Mouse (Mus musculus) embryonic facial prominence, embryonic 10.5 days (tissue): ENCODE data around the gene Magt1. TPM values are rescaled to one million over a fixed set of nuclear protein-coding genes. Genes with fewer than 3 reads are reported as not detected.
"Not testable (repeated sequence)": the region's sequence is repeated elsewhere in the genome, so short reads cannot be mapped to it uniquely, and the experiment has no call there.

ENCODE experiments used
- DNase-seq: peaks from one replicate; pipeline ENCODE4 v3.0.0-alpha.2; 2017; ENCODE audit warnings: low spot score
- H3K27ac ChIP-seq: fragments of 300-500 bp; sonication (generic); replicated peaks from 2 replicates; pipeline ENCODE4 v1.5.1; 2016; ENCODE audit warnings: mild to moderate bottlenecking
- H3K27me3 ChIP-seq: fragments of 300-500 bp; sonication (generic); replicated peaks from 2 replicates; pipeline ENCODE4 v1.6.1; 2016; ENCODE audit warnings: low read depth, mild to moderate bottlenecking; ENCODE audit not compliant: poor library complexity, severe bottlenecking
- H3K36me3 ChIP-seq: fragments of 300-500 bp; sonication (generic); replicated peaks from 2 replicates; pipeline ENCODE4 v1.6.1; 2016; ENCODE audit warnings: mild to moderate bottlenecking, moderate library complexity
- H3K4me1 ChIP-seq: fragments of 300-500 bp; sonication (generic); 2 replicates; pipeline ENCODE4 v1.6.1; 2016
- H3K4me3 ChIP-seq: fragments of 300-500 bp; sonication (generic); 2 replicates; pipeline ENCODE4 v1.5.1; 2016; ENCODE audit warnings: mild to moderate bottlenecking, moderate library complexity
- H3K9me3 ChIP-seq: fragments of 300-500 bp; sonication (generic); 2 replicates; pipeline ENCODE4 v1.6.1; 2016; ENCODE audit warnings: mild to moderate bottlenecking
- WGBS: fragments of 180-500 bp; shearing (Covaris S2); methylation state at CpG from one replicate; pipeline ENCODE4 v1.1.7; 2016; 5-methylcytosine and 5-hydroxymethylcytosine counted together
- polyA plus RNA-seq: library from polyadenylated mRNA; unstranded; fragments of >200 nt; fragmentation: Nextera tagmentation; extraction: Ambion mirVana; gene quantifications from 2 replicates; pipeline ENCODE4 v1.2.1, GENCODE M21; 2016

Gene Magt1
- polyA plus RNA-seq, 1 experiment from 2014 or later, result 49.8 TPM

DNA sequence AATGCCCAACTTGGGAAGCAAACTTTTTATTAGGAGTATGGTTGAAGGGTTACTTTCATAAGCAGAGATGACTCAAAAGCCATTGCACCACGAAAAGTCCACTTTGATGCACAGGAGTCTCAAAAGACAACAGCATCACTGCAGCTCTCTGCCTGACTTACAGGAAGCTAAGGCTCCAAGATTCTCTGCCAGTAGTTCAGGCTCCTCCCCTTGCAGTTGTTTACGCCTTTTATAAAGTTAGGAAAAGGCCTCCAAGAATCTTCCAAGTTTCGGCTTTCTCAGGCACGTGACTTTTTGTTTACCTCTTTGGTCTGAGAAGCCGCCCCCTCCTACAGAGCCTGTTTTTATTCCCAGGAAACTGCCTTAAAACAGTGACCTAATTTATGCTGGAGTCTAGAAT lies 77.4 kb downstream of the Magt1 start:
- Histone ChIP-seq H3K4me3 (no peak overlapping the region), H3K4me1 (no peaks in the 10 kb centered on the region), H3K27me3 (no peaks in the 10 kb centered on the region), H3K27ac (no peak overlapping the region), H3K9me3 (no peaks in the 10 kb centered on the region), H3K36me3 (no peaks in the 10 kb centered on the region)
- 52% methylated on average over 5 of the region's 5 CpGs for WGBS
- no peak for DNase-seq

DNA sequence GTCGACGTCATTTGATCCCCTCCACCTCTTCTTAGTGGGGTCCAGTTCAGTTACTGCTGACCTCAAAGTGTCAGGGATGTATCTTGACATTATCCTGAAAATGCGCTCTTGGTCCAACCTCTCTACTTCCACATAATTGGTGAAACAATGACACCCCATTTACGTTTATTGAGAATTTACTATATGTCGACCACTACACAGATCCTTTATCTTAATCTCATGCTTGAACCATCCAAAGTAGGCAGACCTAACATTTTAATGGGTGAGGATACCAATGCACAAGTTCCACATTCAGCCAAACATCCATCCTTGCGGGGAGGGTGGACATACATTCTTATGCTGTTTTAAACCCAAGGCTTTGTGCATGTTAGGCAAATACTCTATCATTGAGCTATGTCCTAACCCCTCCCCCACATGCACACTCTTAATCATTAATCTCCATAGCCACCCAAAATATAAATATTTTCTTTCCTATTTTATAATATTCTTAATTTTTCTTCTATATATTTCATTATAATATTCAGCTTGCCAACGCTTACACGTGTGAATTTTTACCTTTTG lies 82.1 kb downstream of the Magt1 start:
- 37% methylated on average over 8 of the region's 8 CpGs for WGBS
- 0 out of 2 replicates have a peak, but pooled peaks cover 4% of the 10 kb centered on the region for H3K4me1 ChIP-seq
- H3K9me3 ChIP-seq, result no peaks in the 10 kb centered on the region
- no peaks in the 10 kb centered on the region; the same call in none of the 2 replicates for H3K27me3 ChIP-seq
- peak overlapping the region; percentile 72 for H3K4me3 ChIP-seq
- H3K27ac ChIP-seq, result peak overlapping the region; percentile 97
- peaks cover 20% of the 10 kb centered on the region for H3K36me3 ChIP-seq
- DNase-seq, result no peak

DNA sequence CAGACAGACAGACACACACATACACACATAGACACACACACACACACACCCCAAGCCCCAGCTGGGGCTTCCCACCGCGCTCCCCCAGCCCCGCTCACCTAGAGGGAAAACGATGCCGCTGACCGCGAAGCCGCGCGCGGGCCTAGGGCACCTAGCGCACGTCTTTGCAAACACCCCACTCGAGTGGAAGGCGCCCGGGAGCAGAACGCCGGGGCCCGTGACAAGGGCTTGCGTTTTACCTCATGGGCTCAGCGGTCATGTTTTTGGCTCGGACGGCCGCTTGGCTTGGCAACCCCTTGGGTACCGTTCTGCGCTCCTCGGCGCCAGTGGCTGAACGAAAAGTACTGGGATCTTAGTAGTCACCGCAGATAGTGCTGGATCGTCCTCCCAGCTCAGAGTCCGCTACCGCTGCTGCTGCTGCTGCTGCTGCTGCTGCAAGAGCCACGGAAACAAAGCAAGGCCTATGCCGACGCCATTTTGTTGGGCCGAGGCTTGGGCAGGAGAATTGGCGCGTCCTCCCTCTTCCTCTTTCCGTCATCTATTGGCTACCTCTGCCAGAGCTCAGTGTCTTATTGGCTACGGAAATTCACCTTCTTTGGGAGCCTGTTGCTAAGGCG lies 82.7 kb downstream of the Magt1 start, which contains the start of gene Atrx:
Gene Atrx (minus strand): TSS at position 543 of the 617 bp plus-strand sequence.
- Histone ChIP-seq H3K27ac (peak within 1 kb of the TSS; percentile 97), H3K4me1 (0 out of 2 replicates have a peak, but pooled peaks cover 4% of the 10 kb centered on the region), H3K36me3 (peaks cover 26% of the 10 kb centered on the region), H3K9me3 (0 out of 2 replicates have a peak, but pooled peaks cover 2% of the 10 kb centered on the region), H3K4me3 (peak within 1 kb of the TSS; percentile 72), H3K27me3 (no peaks in the 10 kb centered on the region; the same call in none of the 2 replicates)
- peak; percentile 81 for DNase-seq
- 24% methylated on average over 42 of the region's 42 CpGs for WGBS

DNA sequence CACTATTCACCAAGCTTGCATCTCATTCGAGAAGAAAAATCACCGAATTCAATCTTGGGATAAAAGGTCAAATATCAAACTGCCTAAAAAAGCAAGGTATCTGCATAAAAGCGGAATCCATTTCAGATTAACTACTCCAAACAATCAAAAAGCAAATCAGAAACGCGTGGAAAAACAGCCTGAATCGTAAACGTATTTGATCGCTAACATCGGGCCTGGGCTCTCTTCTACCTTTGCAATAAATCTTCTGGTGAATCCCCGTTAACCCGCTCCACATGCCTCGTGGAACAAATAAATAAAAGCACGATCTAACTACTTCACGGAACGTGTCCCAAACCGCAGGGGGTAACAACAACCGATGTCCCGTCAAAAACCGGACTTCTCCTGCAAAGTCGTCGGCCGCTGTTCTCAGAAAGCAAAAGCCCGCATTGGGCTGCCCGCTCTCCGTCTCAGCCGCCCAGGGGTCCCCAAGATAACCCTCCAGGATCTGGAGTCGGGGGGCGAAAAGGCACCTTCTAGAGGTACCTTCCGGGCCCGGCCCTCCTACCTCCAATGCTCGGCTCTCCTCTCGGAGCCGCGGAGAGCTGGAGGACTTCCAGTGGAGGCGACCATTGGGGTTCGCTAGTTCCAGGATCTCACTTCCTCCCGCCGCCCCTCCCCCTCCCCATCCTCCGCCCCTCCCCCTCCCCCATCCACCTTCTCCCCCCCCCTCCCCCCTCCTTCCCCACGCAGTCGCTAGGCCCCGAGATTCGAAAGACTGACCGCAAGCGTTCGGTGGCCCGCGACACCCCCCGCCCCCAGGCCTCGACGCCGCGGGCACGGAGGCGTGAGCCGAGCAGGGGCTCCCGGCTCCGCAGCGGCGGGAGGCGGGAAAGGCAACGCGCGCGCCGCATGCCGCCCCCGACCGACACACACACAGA lies 83.5 kb downstream of the Magt1 start:
- 15% methylated on average over 53 of the region's 69 CpGs for WGBS
- H3K4me3 ChIP-seq, result peak overlapping the region; percentile 72

DNA sequence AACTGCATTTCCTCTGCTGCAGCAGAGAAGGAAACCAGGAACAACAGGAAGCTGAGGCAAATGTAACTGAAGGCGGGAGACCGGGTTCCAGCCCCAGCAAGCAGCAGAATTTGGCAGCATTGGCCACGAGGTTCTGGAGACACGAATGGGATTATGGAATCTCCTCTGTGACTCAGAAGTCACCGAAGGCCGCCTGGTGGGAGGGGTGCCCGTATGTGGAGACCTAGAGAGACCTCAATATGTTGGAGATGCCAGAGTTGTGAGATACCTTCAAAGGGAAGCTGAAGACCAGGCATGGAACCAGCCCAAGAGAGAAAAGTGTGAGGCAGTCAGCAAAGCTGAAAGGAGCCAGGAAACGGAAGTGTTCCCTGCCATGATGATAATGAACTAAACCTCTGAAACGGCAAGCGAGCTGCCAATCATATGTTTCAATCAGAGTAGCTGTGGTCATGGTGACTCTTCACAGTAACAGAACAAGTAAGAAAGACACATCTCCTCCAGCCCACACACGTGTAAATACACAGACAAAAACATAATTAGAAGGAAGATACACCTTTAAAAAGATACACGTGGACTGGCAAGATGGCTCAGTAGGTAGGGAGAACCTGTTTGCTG lies 85.5 kb downstream of the Magt1 start:
- peaks cover 7% of the 10 kb centered on the region; the same call in 1 of the 2 replicates for H3K9me3 ChIP-seq
- peak overlapping the region; percentile 25; the same call in 1 of the 2 replicates for H3K4me3 ChIP-seq
- H3K27ac ChIP-seq, result no peak overlapping the region
- DNase-seq, result no peak
- 80% methylated on average over 12 of the region's 12 CpGs for WGBS
- H3K4me1 ChIP-seq, result 0 out of 2 replicates have a peak, but pooled peaks cover 4% of the 10 kb centered on the region
- H3K36me3 ChIP-seq, result peaks cover 35% of the 10 kb centered on the region
- H3K27me3 ChIP-seq, result no peaks in the 10 kb centered on the region; the same call in none of the 2 replicates

More for the DNA sequence above, 83.5 kb downstream of the Magt1 start:
- H3K4me1 ChIP-seq, result 0 out of 2 replicates have a peak, but pooled peaks cover 4% of the 10 kb centered on the region
- H3K36me3 ChIP-seq, result peaks cover 33% of the 10 kb centered on the region
- H3K9me3 ChIP-seq, result peaks cover 7% of the 10 kb centered on the region; the same call in 1 of the 2 replicates
- peak; percentile 68 for DNase-seq
- H3K27ac ChIP-seq, result peak overlapping the region; percentile 97
- H3K27me3 ChIP-seq, result no peaks in the 10 kb centered on the region; the same call in none of the 2 replicates

DNA sequence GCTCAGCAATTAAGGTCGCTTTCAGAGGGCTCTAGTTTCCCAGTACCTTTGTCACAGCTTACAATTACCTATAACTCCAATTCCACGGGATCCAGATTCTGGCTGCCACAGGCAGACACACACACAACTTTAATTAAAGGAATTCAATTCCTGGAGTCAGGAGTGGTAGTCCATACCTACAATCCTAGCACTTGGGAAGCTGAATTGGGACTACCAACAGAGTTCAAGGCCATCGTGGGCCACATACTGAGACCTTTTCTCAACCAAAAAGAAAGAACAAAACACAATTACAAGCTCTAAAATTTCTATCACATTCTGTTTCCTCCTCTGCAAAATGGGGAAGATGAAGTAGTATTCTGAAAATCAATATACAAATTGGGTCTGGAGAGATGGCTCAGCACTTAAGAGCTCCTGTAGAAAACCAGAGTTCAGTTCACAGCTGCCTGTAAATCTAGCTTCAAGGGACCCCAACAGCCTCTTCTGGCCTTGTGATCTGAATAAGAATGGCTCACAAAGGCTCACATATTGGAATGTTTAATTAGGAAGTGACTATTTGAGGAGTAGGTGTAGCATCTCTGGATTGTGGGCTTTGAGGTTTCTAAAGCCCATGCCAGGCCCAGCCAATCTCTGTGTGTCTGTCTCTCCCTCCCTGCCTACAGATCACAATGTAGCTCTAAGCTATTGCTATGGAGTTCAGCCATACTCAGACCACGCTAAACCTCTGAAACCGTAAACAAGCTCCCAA lies 87.2 kb downstream of the Magt1 start:
- H3K27ac ChIP-seq, result no peak overlapping the region
- 79% methylated on average over 5 of the region's 5 CpGs for WGBS
- DNase-seq, result no peak
- H3K27me3 ChIP-seq, result no peaks in the 10 kb centered on the region; the same call in none of the 2 replicates
- no peak overlapping the region for H3K4me3 ChIP-seq
- H3K4me1 ChIP-seq, result 0 out of 2 replicates have a peak, but pooled peaks cover 4% of the 10 kb centered on the region
- H3K9me3 ChIP-seq, result peaks cover 7% of the 10 kb centered on the region; the same call in 1 of the 2 replicates
- peaks cover 36% of the 10 kb centered on the region for H3K36me3 ChIP-seq

DNA sequence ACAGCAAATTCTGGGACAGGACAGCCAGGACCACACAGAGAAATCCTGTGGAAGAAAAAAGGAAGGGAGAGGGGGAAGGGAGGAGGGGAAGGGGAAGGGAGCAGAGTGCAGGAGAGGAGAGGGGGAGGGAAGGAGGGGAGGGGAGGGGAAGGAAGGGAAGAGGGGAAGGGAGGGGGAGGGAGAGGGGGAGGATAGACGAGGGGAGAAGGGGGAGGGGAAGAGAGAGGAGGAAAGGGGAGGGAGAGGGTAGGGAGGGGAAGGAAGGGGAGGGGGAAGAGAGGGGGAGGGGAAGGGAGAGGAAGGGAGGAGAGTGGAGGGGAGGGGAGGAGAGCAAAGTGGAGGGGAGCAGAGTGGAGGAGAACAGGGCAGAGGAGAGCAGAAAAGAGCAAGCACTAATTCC lies 87.8 kb downstream of the Magt1 start:
- H3K27me3 ChIP-seq, result no peaks in the 10 kb centered on the region; the same call in none of the 2 replicates
- 0 out of 2 replicates have a peak, but pooled peaks cover 4% of the 10 kb centered on the region for H3K4me1 ChIP-seq
- H3K27ac ChIP-seq, result no peak overlapping the region
- H3K9me3 ChIP-seq, result peaks cover 7% of the 10 kb centered on the region; the same call in 1 of the 2 replicates
- WGBS, result 45% methylated on average over 1 of the region's 1 CpGs
- H3K4me3 ChIP-seq, result no peak overlapping the region
- DNase-seq, result no peak
- peaks cover 42% of the 10 kb centered on the region for H3K36me3 ChIP-seq

DNA sequence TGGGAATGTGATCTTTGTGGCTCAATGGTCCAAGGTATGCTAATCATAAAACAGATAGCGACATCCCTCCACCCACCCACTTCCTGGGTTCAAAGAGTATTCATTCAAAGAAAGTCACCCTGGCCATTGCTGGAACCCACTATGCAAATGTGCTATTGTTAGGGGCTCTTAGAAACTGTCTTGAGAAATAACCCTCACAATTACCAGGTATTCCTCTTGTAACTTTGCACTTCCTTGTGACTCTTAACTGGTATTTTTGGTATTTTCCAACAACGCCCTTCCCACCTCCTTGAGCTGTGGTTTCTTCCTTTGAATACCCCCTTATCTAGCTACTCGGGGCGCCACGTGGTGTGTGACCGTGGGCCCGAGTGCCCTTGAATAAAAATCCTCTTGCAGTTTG lies 88.7 kb downstream of the Magt1 start:
- not testable (repeated sequence) for H3K4me3 ChIP-seq, H3K9me3 ChIP-seq, H3K4me1 ChIP-seq, DNase-seq, H3K27ac ChIP-seq, H3K27me3 ChIP-seq
- 86% methylated on average over 7 of the region's 7 CpGs for WGBS
- peaks cover 45% of the 10 kb centered on the region for H3K36me3 ChIP-seq

DNA sequence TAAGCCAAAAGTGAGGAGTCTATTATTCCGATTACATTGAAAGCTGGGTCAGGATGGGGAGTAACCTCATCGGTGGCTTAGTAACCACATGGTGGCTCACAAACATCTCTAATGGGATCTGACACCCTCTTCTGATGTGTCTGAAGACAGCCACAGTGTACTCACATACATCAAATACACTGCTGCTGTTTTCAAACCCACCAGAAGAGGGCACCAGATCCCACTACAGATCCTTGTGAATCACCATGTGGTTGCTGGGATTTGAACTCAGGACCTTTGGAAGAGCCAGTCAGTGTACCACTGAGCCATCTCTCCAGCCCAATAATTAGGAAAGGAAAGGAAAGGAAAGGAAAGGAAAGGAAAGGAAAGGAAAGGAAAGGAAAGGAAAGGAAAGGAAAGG lies 90.3 kb downstream of the Magt1 start:
- no peak overlapping the region for H3K4me3 ChIP-seq
- WGBS, result 85% methylated on average over 2 of the region's 2 CpGs
- no peaks in the 10 kb centered on the region for H3K27me3 ChIP-seq
- H3K27ac ChIP-seq, result no peak overlapping the region
- DNase-seq, result no peak
- H3K4me1 ChIP-seq, result 0 out of 2 replicates have a peak, but pooled peaks cover 4% of the 10 kb centered on the region
- H3K9me3 ChIP-seq, result peaks cover 7% of the 10 kb centered on the region; the same call in 1 of the 2 replicates
- peaks cover 40% of the 10 kb centered on the region for H3K36me3 ChIP-seq
